Mouse (Mus musculus) kidney, postnatal 36 days (tissue): Measurements from ENCODE around the gene Espn.

Experiments used
- DNase-seq, 2 experiments: peaks; one replicate each; pipeline ENCODE4 v3.0.0; 2021 to 2022; ENCODE audit warnings: mixed read lengths in 2 of 2

Espn gene

DNA sequence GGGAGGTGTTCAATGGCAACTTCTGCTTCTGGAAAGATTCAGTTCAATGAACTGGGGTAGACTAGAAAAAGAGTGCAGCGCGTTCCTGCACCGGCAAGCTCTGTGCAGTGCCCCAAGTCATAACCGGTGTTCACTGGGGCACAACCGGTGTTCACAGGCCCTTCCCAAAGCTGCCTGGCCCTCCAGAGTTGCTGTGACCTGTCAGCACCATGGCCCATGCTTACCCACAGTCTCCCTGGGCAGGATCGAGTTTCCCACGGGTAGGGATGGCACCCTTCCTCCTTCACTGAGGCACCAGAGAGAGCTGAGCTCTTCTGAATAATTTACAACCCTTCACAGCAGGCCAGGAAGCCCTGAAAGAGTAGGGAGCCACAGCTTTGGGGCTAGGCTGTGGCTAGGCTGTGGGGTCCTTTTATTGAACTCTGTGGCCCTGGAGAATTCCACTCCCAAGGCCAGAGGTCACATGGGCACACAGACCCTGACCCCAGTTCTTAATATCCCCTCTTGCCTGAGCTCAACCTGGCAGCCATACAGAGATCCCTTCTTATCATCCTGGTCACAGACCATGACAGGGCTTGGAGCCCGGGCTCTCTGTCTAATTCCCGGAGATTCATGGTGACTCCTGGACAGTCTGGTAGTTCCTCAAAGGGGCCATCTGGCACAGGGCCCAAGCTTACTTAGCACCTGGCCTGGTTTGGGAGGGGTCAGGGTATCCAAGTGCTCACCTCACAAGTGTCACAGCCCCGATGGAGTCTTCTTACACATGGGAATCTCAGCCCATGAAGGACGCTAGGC, 5.9 kb downstream of the Espn start:
- DNase-seq = peak in 1 of 2 experiments; percentile 59

DNA sequence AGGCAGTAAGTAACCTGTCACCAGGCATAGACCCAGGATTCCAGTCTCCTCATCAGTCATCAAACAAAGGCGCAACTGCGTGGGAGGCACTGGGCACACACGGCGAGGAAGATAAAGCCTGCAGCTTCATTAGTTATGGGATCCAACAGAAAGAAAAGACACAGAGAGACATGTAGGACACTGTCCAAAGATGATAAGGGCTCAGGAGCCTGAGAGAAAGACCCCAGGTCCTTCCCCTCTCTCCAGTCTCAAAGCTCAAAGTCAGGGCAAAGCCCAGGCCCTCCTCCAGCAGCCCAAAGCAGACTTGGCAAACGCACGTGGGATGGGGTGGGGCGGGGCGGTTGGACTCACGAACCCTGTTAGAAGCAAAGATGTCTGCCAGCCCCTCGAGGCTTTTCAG, 6.7 kb downstream of the Espn start:
- DNase-seq = peak in 1 of 2 experiments; percentile 31

- DNase-seq = no peak
Measured at GRCm38 (mm10) chr4:152143632-152144031, 8.5 kb downstream of the Espn start.

GRCm38 (mm10) chr4:152141521-152142135, 10.5 kb downstream of the Espn start:
- no peak for DNase-seq

- peak; percentile 56 to 78 for DNase-seq
Measured at GRCm38 (mm10) chr4:152140441-152140840, 11.7 kb downstream of the Espn start.

GRCm38 (mm10) chr4:152138497-152139260, 13.5 kb downstream of the Espn start:
- DNase-seq = peak; percentile 89 to 95

DNA sequence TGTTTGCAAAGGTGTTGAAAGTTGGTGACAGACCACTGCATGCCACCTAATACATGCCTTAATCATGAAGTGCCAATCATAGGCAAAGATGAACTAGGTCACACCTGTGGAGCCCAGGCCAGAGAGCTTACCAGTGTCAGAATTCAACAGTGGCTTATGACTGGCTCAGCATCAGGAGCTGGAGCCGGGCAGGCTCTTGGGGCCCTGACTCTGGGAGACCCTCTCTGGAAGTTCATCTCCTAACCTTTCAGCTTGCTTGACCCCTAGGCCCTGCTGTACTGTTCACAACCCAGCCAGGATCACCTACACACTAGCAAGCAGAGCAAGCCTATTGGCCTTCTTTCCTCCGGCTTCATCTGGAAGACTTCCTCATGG, 15.3 kb downstream of the Espn start:
- DNase-seq = no peak

DNA sequence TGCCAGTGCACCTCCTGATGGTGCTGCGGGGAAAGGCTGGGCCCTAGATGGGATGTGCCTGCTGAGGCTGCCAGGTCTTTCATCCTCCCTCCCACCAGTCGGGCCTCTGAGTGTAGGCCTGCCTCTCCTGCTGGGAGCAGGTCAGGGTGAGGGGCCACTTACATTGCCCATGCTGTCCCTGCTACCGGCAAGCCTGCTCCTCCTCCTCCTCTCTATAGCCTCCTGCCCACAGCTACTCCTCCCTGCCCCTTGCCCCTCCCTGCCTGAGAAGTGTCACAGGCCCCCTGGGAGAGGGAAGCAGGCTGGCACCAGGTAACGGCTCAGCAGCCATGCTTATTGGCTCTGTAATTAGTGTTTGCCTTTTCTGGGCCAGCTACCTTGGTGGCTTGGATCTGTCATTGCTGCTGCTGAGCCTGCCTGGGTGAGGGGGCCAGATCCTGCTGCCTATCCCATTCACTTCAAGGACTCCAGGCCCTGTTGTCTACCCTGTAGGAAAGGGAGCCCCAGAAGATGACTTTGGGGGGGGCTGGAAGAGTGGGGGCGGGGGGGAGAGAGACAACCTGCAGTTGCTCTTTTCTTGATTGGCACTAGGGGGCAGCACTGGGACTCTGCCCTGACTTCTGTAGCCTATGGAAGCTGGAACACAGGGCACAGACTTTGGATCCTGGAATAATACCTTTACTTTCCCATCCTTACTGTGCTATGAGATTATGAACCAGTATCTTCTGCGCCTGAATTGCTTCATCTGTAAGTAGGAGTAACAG, 15.9 kb downstream of the Espn start:
- DNase-seq = peak in 1 of 2 experiments; percentile 53

GRCm38 (mm10) chr4:152135363-152135762, 16.8 kb downstream of the Espn start:
- DNase-seq = peak; percentile 66 to 72

GRCm38 (mm10) chr4:152134507-152134906, 17.7 kb downstream of the Espn start:
- peak; percentile 76 to 81 for DNase-seq

GRCm38 (mm10) chr4:152133213-152133612, 19.0 kb downstream of the Espn start:
- no peak for DNase-seq

- no peak for DNase-seq
Measured at GRCm38 (mm10) chr4:152132772-152133169, 19.4 kb downstream of the Espn start.

DNA sequence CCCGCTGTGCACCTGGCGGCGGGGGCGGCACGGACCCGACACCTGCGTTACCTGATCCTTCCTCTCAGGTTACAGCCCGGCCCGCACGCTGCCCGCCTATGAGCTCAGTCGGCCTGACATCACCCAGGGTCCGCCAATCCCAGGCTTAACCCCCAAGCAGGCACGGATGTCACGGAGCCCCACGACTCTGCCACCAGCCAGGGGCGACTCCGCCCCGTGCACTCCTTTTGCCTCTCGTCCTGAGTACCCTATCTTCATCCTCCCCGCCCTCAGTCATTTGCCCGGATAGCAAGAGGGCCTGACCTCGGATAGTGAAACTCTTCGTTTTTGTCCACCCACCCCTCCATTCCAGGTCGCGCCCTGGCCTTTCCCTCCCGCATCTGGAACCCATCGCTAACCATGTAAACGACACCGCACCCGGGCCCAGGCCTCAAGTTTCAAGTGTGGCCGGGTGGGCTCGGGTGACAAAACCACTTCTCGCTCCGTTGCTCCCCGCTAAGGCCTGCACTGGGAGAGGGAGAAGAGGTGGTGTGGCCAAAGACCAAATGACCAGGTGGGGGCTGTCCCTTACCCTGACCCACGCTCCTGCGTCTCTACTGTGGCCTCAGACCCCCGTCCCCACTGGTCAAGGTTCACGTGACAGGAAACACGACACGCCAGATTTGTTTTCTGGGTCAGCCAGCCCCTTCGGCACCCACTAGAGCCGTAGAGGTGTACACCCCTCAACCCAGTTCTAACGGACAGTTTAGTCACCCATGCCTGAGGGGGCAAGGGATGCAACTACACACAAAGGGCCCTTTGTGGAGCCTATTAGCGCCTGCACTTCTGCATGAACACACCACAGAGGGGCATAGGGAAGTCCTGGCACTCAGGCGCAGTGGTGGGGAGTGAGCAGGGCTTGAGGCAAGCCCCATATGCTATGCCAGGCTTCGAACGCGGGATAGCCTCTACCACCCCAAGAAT, 20.1 kb downstream of the Espn start:
- peak in 1 of 2 experiments; percentile 41 for DNase-seq

GRCm38 (mm10) chr4:152130771-152131653, 21.2 kb downstream of the Espn start:
- DNase-seq = peak; percentile 79 to 88

DNA sequence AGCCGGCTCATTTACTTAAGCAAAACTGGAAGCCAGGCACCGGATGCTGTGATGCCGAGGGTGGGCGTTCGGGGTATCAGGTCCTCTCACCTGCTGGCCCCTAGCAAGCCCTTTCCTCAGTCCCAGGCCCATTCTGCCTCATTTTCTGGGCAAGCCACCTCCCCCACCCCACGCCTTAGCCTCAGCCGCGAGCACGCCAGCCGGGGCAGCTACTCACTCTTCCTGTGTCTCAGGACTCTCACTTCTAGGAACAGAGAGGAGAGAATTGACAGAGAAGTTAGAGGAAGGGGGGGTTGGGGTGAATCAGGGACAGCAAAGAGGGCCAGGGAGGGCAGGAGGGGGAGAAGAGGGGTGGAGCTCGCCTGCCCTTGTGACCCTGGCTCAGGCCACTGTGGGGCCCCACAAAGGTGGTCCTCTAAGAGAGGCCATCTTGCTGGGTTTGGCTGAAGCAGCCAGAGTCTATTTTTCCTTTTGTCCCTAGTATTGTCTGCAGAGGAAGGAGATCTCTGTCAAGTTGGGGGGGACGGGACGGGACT, 22.7 kb downstream of the Espn start:
- peak; percentile 36 to 39 for DNase-seq

DNA sequence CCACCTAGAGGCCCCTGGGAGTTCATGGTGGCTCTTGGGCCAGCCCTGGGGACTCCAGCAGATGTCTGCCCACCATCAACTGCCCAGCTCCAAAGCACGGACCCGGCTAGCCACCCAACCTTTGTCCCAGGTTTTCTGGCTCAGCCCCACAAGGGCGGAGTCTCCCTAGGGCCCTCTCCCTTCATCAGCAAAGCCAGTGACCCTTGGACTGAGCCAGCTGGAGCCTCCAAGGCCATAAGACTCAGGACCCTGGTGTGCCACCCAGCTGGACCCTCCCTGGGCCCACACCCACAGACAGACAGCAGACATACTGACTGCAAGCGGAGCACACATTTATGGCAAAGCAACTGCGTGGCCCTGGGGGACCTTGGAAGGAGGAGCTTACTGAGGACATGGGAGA, 23.4 kb downstream of the Espn start:
- peak; percentile 88 to 91 for DNase-seq

GRCm38 (mm10) chr4:152127884-152128283, 24.3 kb downstream of the Espn start:
- DNase-seq = no peak

- peak in 1 of 2 experiments; percentile 29 for DNase-seq
Measured at GRCm38 (mm10) chr4:152126026-152126920, 25.9 kb downstream of the Espn start.
